Mouse (Mus musculus): ENCODE measurements around the gene Amhr2.

Gene Amhr2

DNA sequence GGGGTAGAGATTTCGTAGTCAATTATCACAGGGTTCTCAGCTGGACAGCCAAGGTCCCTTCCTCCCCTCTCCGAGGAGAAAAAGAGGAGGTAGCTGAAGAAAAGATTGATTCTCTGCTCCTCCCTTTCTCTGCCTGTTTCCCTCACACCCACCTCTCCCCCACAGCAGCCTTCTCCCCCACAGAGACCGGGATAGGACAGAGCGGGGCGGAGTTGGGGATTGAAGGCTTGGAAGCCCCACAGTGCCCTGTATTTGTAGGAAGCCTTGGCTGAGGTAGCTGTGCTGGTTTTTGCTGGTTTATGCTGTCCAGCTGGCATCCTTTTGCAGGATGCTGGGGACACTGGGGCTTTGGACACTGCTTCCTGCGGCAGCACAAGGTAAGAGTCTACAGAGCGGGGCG is at the start of gene Amhr2:
Gene Amhr2 (plus strand): TSS at position 222 of the 400 bp plus-strand sequence.
- DNase-seq (ENCODE audit: low spot score in 2 of 2): no peak

- no peak for DNase-seq (ENCODE audit: low spot score in 2 of 2)
These were observed 46.5 kb upstream of the Amhr2 start for GRCm38 (mm10) chr15:102398629-102399028.

DNA sequence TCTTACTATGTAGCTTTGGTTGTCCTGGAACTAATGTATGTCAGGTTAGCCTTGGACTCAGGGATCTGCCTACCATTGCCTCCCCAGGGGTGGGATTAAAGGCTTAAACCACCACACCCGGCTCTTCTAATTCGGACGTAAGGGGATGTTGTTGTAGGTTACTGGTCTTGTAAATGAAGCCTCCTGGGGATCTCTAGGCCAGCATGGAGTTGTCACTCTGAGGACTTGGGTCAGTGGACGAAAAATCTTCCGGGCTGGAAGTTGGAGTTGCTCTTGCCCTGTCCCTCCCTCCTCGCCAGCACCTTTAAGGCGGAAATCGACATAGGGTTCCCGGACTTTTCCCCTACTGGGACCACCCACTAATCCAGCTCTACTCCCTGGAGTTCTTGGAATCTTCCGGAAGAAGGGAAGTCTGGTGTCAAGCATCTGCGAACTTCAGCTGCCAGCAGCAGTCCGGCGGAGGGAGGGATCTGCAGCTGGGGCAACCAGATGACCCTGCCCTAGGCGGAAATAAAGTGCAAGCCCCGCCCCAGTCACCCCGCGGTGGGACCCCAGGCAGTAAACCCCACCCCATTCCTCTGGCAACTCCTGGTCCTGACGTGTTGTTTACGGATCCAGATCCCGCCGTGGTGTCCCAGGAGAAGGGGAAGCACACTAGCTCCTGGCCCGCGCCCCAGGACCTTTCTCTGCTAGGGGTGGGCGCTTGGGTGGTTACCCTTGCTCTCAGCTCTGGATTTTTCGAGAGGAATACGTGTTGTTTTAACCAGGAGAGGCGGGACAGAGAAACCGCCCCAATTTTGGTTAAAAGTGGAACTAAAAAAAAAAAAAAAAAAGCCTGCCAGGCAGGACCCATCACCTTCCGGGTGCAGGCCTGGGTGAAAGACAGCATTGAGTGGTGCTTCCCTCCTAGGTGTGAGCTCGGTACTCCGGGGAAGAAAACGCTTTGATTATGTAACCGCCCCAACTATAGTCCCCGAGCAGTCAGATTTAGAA is 45.6 kb upstream of the Amhr2 start:
- peak in 1 of 2 experiments; percentile 42 for DNase-seq (ENCODE audit: low spot score in 2 of 2)

- no peak for DNase-seq (ENCODE audit: low spot score in 2 of 2)
These were observed 44.6 kb upstream of the Amhr2 start for GRCm38 (mm10) chr15:102400476-102401045.

GRCm38 (mm10) chr15:102401278-102401677 is 43.9 kb upstream of the Amhr2 start:
- no peak for DNase-seq (ENCODE audit: low spot score in 2 of 2)

DNA sequence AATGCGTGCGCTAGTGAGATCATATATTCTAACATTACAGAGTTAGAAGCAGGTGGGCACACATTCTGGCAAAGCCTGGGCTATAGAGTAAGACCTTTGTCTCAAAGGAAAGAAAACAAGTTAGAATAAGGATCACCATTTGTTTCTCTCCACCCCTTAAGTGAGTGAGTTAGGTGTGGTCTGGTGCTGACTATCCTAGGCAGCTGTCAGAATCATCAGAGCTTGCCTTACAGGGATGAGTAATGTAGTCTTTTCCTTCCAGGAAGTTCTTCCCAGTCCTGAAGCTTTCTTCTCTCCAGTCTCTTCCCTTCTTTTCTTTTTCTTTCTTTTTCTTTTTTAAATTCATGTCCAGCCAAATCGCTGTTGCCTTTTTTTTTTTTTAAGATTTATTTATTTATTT is 43.0 kb upstream of the Amhr2 start:
- no peak for DNase-seq (ENCODE audit: low spot score in 2 of 2)

GRCm38 (mm10) chr15:102404608-102405488 is 40.3 kb upstream of the Amhr2 start:
- no peak for DNase-seq (ENCODE audit: low spot score in 2 of 2)

- peak; percentile 95 to 99 for DNase-seq (ENCODE audit: low spot score in 2 of 2)
These were observed 39.5 kb upstream of the Amhr2 start, which contains the start of gene Sp1 for GRCm38 (mm10) chr15:102405489-102406195. Sp1 (plus strand) TSS chr15:102406143.

DNA sequence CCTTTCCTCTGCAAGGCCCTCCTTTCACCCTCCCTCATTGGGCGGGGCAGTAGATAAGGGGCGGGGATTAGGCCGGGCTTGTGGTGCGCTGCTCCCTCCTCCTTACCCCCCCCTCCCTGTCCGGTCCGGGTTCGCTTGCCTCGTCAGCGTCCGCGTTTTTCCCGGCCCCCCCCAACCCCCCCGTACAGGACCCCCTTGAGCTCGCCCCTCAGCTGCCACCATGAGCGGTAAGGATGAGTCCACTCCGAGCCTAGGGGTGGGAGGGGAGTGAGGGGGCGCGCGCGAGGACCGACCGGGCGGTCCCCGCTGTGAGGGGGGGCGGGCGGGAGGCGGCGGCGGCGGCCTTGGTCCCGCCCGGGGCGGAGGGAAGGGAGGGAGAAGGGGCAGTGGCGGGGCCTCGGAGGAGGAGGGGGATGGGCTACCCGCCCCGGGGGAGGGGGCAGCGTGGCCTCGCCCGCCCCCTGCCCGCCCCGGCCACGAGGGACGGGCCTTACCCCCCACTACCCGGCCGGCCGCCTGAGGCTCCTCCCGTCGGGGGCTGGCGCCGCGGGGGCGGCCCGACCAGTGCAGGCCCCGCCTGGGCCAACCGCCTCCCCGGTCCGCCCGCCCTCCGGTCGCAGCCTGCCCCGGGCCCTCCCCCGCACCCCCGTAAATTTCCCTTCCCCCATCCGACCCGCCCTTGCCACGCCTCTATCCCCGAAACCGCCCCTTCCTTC is 38.8 kb upstream of the Amhr2 start:
- DNase-seq (ENCODE audit: low spot score in 2 of 2): peak; percentile 25 to 44

GRCm38 (mm10) chr15:102406912-102407580 is 38.1 kb upstream of the Amhr2 start:
- no peak for DNase-seq (ENCODE audit: low spot score in 2 of 2)

DNA sequence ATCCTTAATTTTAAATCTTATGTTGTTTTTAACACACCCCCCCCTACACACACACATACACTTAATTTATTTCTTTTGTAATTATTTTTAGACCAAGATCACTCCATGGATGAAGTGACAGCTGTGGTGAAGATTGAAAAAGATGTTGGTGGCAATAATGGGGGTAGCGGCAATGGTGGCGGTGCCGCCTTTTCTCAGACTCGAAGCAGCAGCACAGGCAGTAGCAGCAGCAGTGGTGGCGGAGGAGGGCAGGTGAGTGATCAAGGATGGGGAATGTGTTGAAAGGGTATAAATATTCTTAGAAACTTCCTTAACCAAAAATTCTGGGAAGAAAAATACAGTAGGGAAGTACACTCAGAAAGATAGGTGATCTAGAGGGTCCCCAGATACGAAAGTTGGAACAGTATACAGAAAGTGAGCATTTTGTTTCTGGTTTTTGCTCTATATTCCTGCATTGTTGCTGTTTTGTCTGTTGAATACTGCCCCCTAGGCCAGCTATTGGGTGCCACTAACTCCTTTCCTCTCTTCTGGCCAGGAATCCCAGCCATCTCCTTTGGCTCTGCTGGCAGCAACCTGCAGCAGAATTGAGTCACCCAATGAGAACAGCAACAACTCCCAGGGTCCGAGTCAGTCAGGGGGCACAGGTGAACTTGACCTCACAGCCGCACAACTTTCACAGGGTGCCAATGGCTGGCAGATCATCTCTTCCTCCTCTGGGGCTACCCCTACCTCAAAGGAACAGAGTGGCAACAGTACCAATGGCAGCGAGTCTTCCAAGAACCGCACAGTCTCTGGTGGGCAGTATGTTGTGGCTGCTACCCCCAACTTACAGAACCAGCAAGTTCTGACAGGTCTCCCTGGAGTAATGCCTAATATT is 37.2 kb upstream of the Amhr2 start:
- no peak for DNase-seq (ENCODE audit: low spot score in 2 of 2)

GRCm38 (mm10) chr15:102408558-102409130 is 36.5 kb upstream of the Amhr2 start:
- no peak for DNase-seq (ENCODE audit: low spot score in 2 of 2)

- DNase-seq (ENCODE audit: low spot score in 2 of 2): no peak
These were observed 35.9 kb upstream of the Amhr2 start for GRCm38 (mm10) chr15:102409286-102409685.

DNA sequence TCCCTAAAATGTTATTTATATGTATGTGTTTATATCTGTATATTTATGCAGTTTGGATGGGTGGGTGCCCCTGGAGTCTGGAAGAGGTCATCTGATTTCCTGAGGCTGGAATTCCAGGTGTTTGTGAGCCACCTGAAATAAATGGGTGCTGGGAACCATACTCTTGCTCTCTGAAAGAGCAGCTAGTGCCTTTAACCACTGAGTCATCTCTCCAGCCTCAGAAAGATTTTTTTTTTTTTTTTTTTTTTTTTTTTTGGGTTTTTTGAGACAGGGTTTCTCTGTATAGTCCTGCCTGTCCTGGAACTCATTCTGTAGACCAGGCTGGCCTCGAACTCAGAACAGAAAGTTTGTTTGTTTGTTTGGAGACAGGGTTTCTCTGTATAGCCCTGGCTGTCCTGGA is 34.1 kb upstream of the Amhr2 start:
- DNase-seq (ENCODE audit: low spot score in 2 of 2): no peak

DNA sequence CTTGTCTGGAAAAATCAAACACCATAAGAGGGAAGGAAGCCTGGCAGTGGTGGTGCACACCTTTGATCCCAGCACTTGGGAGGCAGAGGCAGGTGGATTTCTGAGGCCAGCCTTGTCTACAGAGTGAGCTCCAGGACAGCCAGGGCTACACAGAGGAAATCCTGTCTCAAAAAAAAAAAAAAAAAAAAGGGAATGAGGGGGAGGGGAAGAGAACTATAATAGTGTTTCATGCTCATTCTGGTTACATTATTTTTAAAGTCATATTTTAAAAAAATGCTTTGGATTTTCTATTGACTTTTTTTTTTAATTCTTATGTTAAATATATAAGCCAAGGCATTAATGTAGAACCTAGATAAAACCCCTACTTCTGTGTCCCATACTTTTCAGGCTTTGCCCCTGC is 31.5 kb upstream of the Amhr2 start:
- no peak for DNase-seq (ENCODE audit: low spot score in 2 of 2)

DNA sequence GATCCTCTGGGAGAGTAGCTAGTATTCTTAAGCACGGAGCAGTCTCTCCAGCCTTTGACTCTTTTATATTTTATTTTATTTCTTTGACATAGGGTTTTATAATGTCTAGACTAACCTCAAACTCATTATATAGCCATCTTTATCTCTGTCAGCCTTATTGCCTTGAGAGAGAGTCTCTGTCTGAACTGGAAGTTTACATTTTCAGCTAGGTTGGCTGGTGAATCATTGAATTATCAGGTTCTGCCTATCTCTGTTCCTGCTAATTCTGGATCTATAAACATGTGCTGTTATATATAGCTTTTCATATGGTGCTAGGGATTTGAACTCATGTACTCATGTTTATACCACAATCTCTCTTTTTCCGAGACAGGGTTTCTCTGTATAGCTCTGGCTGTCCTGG is 27.6 kb upstream of the Amhr2 start:
- no peak for DNase-seq (ENCODE audit: low spot score in 2 of 2)

DNA sequence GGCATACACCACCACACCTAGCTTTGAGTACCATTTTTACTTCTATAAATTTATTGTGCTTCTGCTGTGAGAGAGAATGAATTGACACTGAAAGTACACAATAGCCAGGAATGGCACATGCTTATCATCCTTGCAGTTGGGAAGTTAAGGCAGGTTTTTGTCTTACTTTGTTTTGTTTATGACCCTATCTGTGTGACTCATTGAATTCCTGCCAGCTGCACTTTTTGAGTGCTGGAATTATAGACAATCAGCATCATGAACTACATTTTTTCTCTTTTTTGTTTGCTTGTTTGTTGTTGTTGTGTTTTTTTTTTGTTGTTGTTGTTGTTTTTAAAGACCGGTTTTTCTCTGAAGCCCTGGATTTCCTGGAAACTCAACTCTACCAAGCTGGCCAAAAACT is 24.2 kb upstream of the Amhr2 start:
- DNase-seq (ENCODE audit: low spot score in 2 of 2): no peak

GRCm38 (mm10) chr15:102421437-102421836 is 23.7 kb upstream of the Amhr2 start:
- no peak for DNase-seq (ENCODE audit: low spot score in 2 of 2)

Data from frontal cortex, postnatal 25 days (tissue).